Mouse (Mus musculus): ENCODE measurements around the gene Lnpk.

DNA sequence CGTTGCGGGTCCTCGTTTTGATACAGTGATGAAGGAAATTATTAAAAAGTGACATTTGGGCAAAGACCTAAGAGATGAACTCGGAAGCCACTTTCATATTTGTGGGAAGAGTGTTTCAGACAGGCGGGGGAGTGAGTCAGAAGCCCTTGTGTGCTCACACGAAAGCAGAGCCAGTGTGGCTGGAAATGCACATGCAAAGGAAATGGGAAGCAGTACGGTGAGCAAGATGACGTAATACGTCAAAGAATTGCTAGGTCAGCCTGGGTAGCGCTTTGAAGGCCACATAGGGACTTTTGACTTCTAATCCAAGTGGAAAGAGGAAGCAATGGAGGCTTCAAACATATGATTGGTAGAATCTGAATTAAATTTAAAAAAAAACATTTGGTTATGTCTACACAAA, 96.6 kb downstream of the Lnpk start:
- TF ChIP-seq CHD2 (IDR thresholded peaks at IDR 0.05; ENCODE audit: low read depth, low read length) (no peak), HCFC1 (IDR thresholded peaks at IDR 0.05; ENCODE audit: borderline replicate concordance, insufficient read depth, low read length) (no peak)

Measured in ES-E14 (cell line).